Mouse (Mus musculus): ENCODE results near the gene Gm28635. TPM values are rescaled to one million over a fixed set of nuclear protein-coding genes. Genes with fewer than 3 reads are reported as not detected.

Gm28635 gene
- total RNA-seq, 2 experiments from 2014 or later: 7.6 to 9.6 TPM

DNA sequence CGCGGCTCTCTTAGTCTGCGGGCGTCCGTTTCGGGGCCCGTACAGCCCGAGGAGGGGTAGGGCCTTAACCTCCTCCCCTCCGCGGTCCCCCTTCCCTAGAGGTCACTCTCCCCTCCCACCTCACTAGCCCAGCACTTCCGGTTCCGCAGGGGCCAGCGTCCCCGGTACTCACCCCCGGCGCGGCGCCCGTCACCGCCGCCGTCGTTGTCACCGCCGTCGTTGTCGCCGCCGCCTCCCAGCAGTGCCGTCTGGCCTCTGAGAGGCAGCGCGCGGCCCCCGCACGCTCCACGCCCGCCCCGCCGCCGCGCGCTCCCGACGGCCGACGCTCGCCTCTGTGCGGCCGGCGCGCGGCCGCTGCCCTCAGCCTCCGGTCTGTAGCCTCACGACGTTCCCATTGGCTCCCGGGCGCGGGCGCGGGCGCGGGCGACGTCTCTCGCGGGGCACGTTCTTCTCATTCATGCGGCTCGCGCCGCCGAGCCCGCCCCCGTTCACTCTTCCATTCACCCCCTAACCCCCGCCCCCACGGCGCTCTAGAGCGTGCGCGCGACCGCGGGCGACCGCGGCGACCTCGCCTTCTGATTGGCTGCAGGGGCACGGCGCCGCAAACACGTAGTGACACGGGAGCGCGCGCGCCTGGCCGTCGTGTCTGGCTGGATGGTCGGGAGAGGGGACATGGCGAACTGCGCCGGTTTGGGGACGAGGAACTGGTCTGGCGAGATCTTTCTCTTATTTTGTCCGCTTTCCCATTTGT, 37.1 kb upstream of the Gm28635 start, which contains the start of gene Zdhhc5:
Zdhhc5 (minus strand) TSS at position 370 of the 751 bp plus-strand sequence.
- peak; percentile 98 for DNase-seq (ENCODE audit: extremely low spot score in 1 of 2, low spot score in 2 of 2)
- intact Hi-C loops (cut with DNase I): loop anchor here (1.0 to 5.0 kb wide), 2 partner anchors 12 to 82 kb away; partner anchors contain the start of genes Clp1 and Ube2l6
- TF ChIP-seq CTCF (IDR thresholded peaks at IDR 0.05): no peak
- Histone ChIP-seq H3K27ac (peak within 1 kb of the TSS; percentile 99), H3K4me3 (peak within 1 kb of the TSS; percentile 99)

DNA sequence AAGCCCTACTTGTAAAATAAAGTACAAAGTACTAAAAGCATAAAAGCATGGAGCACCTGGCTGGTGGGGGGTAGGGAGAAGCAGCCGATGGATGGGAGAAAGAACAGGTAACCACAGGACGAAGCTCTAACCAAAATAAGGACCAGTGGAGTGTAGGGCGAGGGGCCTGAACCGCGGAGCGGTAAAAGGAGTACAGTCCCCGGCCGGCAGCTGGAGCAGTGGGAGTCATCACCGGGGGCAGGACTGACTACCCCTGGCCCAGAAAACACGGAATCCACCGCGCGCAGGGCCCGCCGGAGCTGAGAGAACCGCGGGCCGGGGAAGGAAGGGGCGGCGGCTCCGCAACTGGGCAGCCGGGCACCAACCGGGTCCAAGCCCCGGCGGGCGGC, 36.6 kb upstream of the Gm28635 start:
- TF ChIP-seq CTCF (IDR thresholded peaks at IDR 0.05): no peak
- Histone ChIP-seq H3K4me3 (peak overlapping the region; percentile 99), H3K27ac (peak overlapping the region; percentile 97)
- no peak for DNase-seq (ENCODE audit: extremely low spot score in 1 of 2, low spot score in 2 of 2)
- intact Hi-C loops (cut with DNase I): no loop called here

DNA sequence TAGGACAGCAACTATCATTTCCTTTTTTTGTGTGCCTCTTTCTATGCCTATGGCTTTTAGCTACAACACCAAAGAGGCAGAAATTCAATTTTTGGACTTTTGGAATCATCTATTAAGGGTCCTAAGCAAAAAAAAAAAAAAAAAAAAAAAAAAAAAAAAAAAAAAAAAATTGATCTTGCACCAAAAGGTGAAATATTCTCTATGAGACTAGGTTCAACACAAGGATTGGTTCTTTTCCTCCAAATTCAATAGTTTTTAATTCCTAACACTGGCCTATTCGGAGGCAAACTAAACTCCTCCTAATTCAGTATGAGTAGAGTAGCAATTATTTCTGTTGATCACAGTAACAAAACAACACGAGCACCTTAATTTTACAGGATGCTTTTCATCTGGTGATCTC, 34.1 kb upstream of the Gm28635 start:
- intact Hi-C loops (cut with DNase I): no loop called here
- TF ChIP-seq CTCF (IDR thresholded peaks at IDR 0.05): no peak

DNA sequence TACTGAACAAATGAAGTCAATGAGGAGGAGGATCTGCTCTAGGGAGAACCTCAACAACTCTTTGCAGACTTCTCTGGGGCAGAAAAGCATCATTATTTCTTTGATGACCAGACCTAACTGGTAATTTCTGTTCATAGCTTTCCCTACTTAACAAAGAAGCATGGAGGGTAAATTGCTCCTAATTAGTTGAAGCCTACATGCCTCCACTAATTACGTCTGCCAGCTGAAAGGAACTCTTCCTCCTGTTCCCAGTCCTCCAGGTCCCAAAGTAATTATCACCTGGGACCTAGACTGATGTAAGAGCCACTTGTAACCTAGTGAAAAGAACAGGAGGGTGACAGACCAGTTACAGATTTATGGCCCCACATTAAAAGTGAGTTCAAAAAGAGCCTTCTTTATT, 29.7 kb upstream of the Gm28635 start:
- H3K27ac ChIP-seq: no peak overlapping the region
- no peak overlapping the region for H3K4me3 ChIP-seq
- intact Hi-C loops (cut with DNase I): no loop called here
- no peak for TF ChIP-seq CTCF (IDR thresholded peaks at IDR 0.05)
- DNase-seq (ENCODE audit: extremely low spot score in 1 of 2, low spot score in 2 of 2): no peak

More for the DNA sequence above, 34.1 kb upstream of the Gm28635 start:
- no peak for DNase-seq (ENCODE audit: extremely low spot score in 1 of 2, low spot score in 2 of 2)
- H3K4me3 ChIP-seq: no peak overlapping the region
- no peak overlapping the region for H3K27ac ChIP-seq

DNA sequence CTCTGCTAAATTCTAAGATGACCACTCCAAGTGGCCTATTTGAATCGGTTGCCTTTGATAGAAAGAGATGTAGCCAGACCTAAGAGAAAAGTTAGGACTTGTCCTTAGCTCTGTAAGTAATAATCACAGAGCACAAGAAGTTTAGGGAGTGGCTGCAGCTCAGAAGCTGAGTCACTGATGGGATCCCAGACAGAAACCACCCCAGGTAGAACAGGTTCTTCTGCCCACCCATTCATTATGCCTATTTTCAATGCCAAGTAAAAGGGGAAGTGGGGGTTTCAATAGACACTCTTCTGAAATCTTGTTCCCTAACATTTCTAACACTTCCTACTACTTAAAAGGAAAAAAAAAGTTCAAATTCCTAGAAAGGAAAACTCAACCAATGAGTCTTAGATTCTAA, 27.5 kb upstream of the Gm28635 start:
- intact Hi-C loops (cut with DNase I): no loop called here
- Histone ChIP-seq H3K4me3 (no peak overlapping the region), H3K27ac (no peak overlapping the region)
- DNase-seq (ENCODE audit: extremely low spot score in 1 of 2, low spot score in 2 of 2): no peak
- no peak for TF ChIP-seq CTCF (IDR thresholded peaks at IDR 0.05)

DNA sequence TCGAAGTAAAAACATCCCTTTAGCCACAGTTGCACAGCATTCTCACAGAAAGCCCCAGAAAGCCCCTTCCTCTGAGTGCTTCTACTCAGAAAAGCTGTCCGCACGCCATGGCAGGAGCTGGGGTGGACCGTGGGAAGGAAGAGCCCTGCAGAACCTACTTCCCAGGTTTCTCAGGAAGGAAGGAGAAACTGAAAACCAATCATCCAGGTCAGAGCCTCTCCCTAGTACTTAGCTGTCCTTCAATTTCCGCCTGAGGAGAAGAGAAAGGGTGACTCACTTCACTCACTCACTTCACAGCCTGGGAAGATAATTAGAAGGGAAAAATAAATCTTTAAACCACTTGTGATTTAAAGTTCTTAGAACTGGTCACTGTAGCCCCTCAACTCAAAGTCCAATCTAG, 26.5 kb upstream of the Gm28635 start:
- no peak overlapping the region for H3K27ac ChIP-seq
- no peak overlapping the region for H3K4me3 ChIP-seq
- no peak for DNase-seq (ENCODE audit: extremely low spot score in 1 of 2, low spot score in 2 of 2)
- no peak for TF ChIP-seq CTCF (IDR thresholded peaks at IDR 0.05)
- intact Hi-C loops (cut with DNase I): no loop called here

DNA sequence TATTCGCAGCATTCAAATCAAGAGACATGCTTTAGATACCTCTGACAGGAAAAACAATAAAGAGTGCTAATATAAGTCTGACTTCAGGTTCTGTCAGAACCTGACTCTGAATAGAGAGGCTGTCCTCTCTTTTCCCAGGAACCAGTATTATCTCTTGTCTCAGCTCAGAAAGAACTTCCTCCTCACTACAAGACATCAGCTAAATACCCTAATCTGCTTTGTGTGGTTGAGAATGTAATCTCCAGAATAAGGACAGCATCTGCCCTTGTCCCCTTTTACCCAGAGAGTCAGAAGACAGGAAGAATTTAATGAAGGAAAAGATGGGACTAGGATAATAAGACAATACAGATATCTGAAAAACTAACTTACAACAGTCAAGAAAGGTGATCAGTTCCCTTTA, 25.7 kb upstream of the Gm28635 start:
- intact Hi-C loops (cut with DNase I): no loop called here
- H3K4me3 ChIP-seq: no peak overlapping the region
- DNase-seq (ENCODE audit: extremely low spot score in 1 of 2, low spot score in 2 of 2): no peak
- H3K27ac ChIP-seq: no peak overlapping the region
- TF ChIP-seq CTCF (IDR thresholded peaks at IDR 0.05): no peak

DNA sequence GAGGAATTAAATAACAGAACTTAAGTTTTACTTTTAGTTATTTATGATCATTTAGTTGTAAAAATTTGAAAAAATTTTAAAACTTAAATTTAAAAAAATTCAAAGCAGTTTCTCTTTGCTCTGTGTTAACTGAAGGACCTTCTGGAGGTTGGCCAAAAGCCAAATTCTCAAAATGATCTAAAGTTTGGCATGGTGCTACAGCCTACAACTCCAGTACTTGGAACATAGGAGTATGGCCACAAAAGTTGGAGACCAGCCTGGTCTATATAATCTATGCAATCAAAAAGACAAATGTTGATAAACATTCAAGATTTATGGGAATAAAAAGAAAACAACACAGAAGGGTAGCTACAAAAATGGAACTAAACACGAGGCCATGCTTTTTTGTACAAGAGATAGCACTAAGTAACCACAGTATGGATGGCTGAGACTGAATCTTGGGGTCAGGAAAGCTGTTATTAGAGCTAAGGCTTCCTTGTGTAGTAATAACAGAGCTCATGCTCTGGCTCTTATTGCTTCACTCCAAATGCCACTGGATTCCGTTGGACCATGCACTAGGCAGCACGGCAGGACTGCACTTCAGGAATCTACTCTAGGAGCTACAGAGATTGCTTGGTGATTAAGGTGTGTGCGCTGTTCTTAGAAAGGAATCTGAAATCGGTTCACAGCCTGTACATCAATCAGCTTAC, 17.3 kb upstream of the Gm28635 start:
- no peak overlapping the region for H3K27ac ChIP-seq
- H3K4me3 ChIP-seq: no peak overlapping the region
- intact Hi-C loops (cut with DNase I): no loop called here
- no peak for DNase-seq (ENCODE audit: extremely low spot score in 1 of 2, low spot score in 2 of 2)
- no peak for TF ChIP-seq CTCF (IDR thresholded peaks at IDR 0.05)

DNA sequence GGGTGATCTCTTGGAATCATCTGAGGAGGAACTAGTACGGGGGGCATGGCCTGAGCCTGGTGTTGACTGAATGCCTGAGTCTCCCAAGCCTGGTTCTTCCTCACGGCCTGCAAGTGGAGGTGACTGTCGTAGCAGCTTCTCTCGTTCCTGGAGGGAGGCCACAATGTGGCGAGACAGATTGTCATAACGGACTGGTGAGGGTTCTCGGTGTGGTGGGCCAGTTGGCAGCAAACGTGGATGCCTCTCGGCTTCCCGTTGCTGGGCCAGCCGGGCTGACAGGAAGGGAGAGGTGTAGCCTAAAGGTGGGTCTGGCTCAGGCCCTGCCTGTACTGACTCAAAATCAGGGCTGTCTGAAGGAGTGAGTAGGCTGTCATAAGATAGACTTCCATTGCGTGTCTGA, 12.2 kb upstream of the Gm28635 start:
- Histone ChIP-seq H3K27ac (no peak overlapping the region), H3K4me3 (no peak overlapping the region)
- no peak for DNase-seq (ENCODE audit: extremely low spot score in 1 of 2, low spot score in 2 of 2)
- no peak for TF ChIP-seq CTCF (IDR thresholded peaks at IDR 0.05)
- intact Hi-C loops (cut with DNase I): no loop called here

DNA sequence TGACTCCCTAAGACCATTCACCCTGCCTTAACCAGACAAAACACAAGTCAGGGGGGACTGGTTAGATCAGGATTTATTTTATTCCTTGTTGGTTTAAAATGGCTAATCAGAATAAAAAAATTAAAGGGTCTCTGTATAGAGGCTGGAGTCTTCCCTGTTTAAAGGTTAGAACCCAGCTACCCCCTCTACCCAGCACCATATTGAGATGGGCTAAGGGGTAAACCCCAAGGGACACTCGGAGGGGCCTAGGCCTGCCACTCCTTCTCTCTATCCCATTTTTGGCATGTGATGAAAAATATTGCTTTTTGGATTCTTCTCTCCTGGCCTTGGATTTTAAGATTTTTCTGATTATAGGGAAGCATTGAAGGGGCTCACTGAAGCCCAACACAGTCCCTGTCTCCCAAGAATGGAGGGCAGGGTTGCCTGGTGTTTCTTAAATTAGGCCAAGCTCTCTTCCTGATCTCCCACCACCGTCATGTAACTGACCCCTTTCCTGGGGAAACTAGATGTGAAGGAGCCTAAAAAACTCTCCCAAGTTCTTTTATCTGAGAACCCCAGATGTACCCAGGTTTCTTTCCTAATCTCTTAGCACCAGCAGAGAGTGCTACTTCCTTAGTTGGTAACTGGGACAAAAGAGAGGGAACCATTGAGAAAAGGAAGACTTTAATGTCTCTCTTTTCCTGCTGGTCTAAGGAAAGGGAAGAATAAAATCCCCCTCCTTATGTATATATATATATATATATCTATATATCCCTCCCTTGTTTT, 10.4 kb upstream of the Gm28635 start:
- DNase-seq (ENCODE audit: extremely low spot score in 1 of 2, low spot score in 2 of 2): no peak
- H3K4me3 ChIP-seq: no peak overlapping the region
- no peak for TF ChIP-seq CTCF (IDR thresholded peaks at IDR 0.05)
- intact Hi-C loops (cut with DNase I): no loop called here
- H3K27ac ChIP-seq: no peak overlapping the region

DNA sequence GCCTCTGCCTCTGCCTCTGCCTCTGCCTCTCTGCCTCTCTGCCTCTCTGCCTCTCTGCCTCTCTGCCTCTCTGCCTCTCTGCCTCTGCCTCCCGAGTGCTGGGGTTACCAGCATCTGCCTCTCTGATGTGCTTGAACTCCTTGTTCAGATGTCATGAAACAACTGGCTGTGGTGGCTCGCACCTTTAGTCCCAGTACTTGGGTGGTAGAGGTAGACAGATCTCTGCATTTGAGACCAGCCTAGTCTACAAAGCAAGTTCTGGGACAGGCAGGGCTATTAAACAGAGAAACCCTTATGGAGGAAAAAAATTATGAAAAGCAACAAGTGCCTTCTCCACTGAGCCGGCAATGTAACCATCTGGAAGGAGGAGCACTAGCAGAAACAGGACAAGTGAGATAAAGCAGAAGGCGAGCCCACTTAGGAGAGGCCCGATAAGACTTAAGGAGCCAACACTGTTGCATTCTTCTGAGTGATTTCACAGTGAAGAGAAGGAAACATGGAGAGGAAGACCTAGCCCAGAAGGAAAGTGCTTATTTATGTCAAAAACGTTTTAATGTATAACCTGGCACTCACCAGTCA, 4.9 kb upstream of the Gm28635 start:
- Histone ChIP-seq H3K4me3 (no peak overlapping the region), H3K27ac (no peak overlapping the region)
- intact Hi-C loops (cut with DNase I): no loop called here
- TF ChIP-seq CTCF (IDR thresholded peaks at IDR 0.05): no peak
- DNase-seq (ENCODE audit: extremely low spot score in 1 of 2, low spot score in 2 of 2): no peak

DNA sequence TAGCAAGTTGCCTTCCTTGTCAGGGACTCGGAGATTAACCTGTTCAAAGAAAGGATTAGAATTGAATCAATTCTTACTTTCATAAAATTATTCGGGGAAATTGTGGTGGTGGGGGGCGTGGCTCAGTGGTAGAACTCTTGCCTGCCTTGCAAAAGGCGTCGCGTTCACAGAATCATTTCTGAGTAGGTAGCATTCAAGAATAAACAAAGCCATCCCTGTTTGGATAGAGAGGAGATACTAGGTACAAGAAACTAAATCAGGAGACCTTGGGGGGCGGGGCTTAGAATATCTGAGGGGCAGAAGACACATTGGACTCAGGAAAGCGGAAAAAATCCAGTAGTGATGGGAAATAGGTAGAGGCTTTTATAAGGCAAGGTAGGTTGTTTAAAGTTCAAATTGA, 1.2 kb upstream of the Gm28635 start, which contains the start of gene Tmx2:
Tmx2 (minus strand) TSS at position 125 of the 400 bp plus-strand sequence.
- H3K27ac ChIP-seq: peak within 1 kb of the TSS; percentile 70; the same call in 1 of the 2 replicates
- intact Hi-C loops (cut with DNase I): no loop called here
- H3K4me3 ChIP-seq: peak within 1 kb of the TSS; percentile 89
- DNase-seq (ENCODE audit: extremely low spot score in 1 of 2, low spot score in 2 of 2): no peak
- no peak for TF ChIP-seq CTCF (IDR thresholded peaks at IDR 0.05)

Measured in left cerebral cortex, adult 2 months (tissue).